Mouse (Mus musculus) myocyte (in vitro differentiated cells): Measurements from ENCODE around the gene Grip2.

ENCODE experiments used
- POLR2A ChIP-seq: IDR thresholded peaks from one replicate; pipeline ENCODE4 v1.6.1; 2011; ENCODE audit warnings: low read depth, mild to moderate bottlenecking, control low read depth, moderate library complexity; ENCODE audit not compliant: insufficient read length
- SRF ChIP-seq: IDR thresholded peaks from one replicate; pipeline ENCODE4 v1.6.1; 2011; ENCODE audit warnings: low read depth; ENCODE audit not compliant: control insufficient read depth, insufficient read length
- TCF12 ChIP-seq: IDR thresholded peaks from one replicate; pipeline ENCODE4 v1.6.1; 2011; ENCODE audit warnings: mild to moderate bottlenecking, control low read depth; ENCODE audit not compliant: poor library complexity, insufficient read depth, severe bottlenecking

DNA sequence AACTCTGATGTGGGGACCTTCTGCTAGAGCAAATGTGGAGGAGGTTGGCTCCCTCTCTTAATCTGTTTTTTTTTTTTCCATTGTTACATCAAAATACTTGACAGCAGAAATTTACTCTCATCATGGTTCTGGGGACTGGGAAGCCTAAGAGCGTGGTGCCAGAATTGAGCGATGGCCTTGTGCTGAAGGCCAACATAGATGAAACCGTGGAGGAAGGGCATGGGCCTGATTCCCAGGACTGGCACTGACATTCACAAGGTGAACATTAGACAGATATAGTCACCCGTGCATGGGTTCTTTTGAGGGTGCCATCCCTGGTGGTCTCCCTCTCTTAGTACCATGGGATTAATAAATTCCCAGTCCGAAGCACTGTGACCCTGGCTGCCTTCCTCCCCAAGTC, 41.0 kb upstream of the Grip2 start:
- TF ChIP-seq SRF: no peak
- no peak for TF ChIP-seq TCF12
- no peak for TF ChIP-seq POLR2A
